Comparison of ENCODE assay signal across 9 mouse cellular contexts in genomic region chr16:45094136-45094756, GRCm38 (mm10). TPM values are rescaled to one million over a fixed set of nuclear protein-coding genes. Genes with fewer than 3 reads are reported as not detected.
DNase-seq lines count a peak whose midpoint lies in the region; ATAC-seq lines count a peak whose summit lies in the region.
"Had no signal": no experiment of that assay in that cellular context is flagged by ENCODE, and none has a peak within 500 bp of the region (broad histone marks: within the 10 kb centered on the region; RNA-seq: fewer than 3 reads in every experiment).

No protein-coding gene starts in this region.

- H3K27me3 ChIP-seq in lung, embryonic 16.5 days (ENCODE audit: control insufficient read depth, insufficient read depth, low read depth, low read length): no peaks in the 10 kb centered on the region
- H3K27me3 ChIP-seq in forebrain, embryonic 16.5 days (replicated peaks; ENCODE audit: control insufficient read depth, insufficient read depth, low read length): no peaks in the 10 kb centered on the region
- no peaks in the 10 kb centered on the region for H3K27me3 ChIP-seq in limb, embryonic 10.5 days (ENCODE audit: low read depth, poor library complexity, severe bottlenecking)
- H3K27me3 ChIP-seq in neural tube, embryonic 13.5 days: no peaks in the 10 kb centered on the region

- peak overlapping the region; percentile 55 for H3K4me3 ChIP-seq in lung, embryonic 16.5 days (ENCODE audit: low read length)
- peak overlapping the region; percentile 40 for H3K4me3 ChIP-seq in forebrain, embryonic 16.5 days (replicated peaks; ENCODE audit: low read length)
- H3K4me3 ChIP-seq in limb, embryonic 10.5 days: peak overlapping the region; percentile 59
- H3K4me3 ChIP-seq in neural tube, embryonic 13.5 days: peak overlapping the region; percentile 39

- ATAC-seq in lung, embryonic 16.5 days (ENCODE audit: low read depth): peak; percentile 21; the same call in 1 of the 2 replicates
- ATAC-seq in forebrain, embryonic 16.5 days: peak; percentile 75
- ATAC-seq in neural tube, embryonic 13.5 days (ENCODE audit: low read depth): peak; percentile 65
- ATAC-seq in inflammation-experienced regulatory T-cells, adult 6 months: no peak

- WGBS in lung, embryonic 16.5 days: 2% methylated on average over 9 of the region's 9 CpGs
- WGBS in forebrain, embryonic 16.5 days: 5% methylated on average over 9 of the region's 9 CpGs
- WGBS in limb, embryonic 10.5 days: 3% methylated on average over 9 of the region's 9 CpGs
- 7% methylated on average over 9 of the region's 9 CpGs for WGBS in neural tube, embryonic 13.5 days

- DNase-seq in lung, postnatal 36 days: no peak
- peak; percentile 62 for DNase-seq in limb, embryonic 10.5 days (ENCODE audit: low spot score)
- DNase-seq in thymus, postnatal 25 days: no peak
- DNase-seq in frontal cortex, postnatal 36 days (ENCODE audit: low spot score in 2 of 2): no peak

- H3K4me2 ChIP-seq in lung, embryonic 16.5 days (ENCODE audit: low read depth, low read length): peak overlapping the region; percentile 80
- H3K4me2 ChIP-seq in forebrain, embryonic 16.5 days (ENCODE audit: low read length): peak overlapping the region; percentile 59
- H3K4me2 ChIP-seq in neural tube, embryonic 13.5 days: peak overlapping the region; percentile 60

- H3K36me3 ChIP-seq in lung, embryonic 16.5 days (ENCODE audit: control insufficient read depth, insufficient read depth, low read length): no peaks in the 10 kb centered on the region
- no peaks in the 10 kb centered on the region for H3K36me3 ChIP-seq in forebrain, embryonic 16.5 days (ENCODE audit: control insufficient read depth, insufficient read depth)
- peaks cover 6% of the 10 kb centered on the region; the same call in 1 of the 2 replicates for H3K36me3 ChIP-seq in limb, embryonic 10.5 days
- no peaks in the 10 kb centered on the region for H3K36me3 ChIP-seq in neural tube, embryonic 13.5 days

- H3K9me3 ChIP-seq in lung, embryonic 16.5 days (ENCODE audit: control insufficient read depth, low read length): no peaks in the 10 kb centered on the region
- H3K9me3 ChIP-seq in forebrain, embryonic 16.5 days (ENCODE audit: control insufficient read depth, low read length): no peaks in the 10 kb centered on the region
- H3K9me3 ChIP-seq in limb, embryonic 10.5 days (replicated peaks): no peaks in the 10 kb centered on the region
- no peaks in the 10 kb centered on the region for H3K9me3 ChIP-seq in neural tube, embryonic 13.5 days

- H3K9ac ChIP-seq in lung, embryonic 16.5 days (ENCODE audit: low read length): peak overlapping the region; percentile 77
- peak overlapping the region; percentile 61 for H3K9ac ChIP-seq in forebrain, embryonic 16.5 days (replicated peaks; ENCODE audit: low read depth, low read length)
- peak overlapping the region; percentile 70 for H3K9ac ChIP-seq in neural tube, embryonic 13.5 days

- H3K4me1 ChIP-seq in lung, embryonic 16.5 days (replicated peaks; ENCODE audit: control insufficient read depth, insufficient read depth, low read length): peaks cover 8% of the 10 kb centered on the region
- H3K4me1 ChIP-seq in forebrain, embryonic 16.5 days (replicated peaks; ENCODE audit: control insufficient read depth, insufficient read depth, low read length): peaks cover 19% of the 10 kb centered on the region
- H3K4me1 ChIP-seq in limb, embryonic 10.5 days: peaks cover 50% of the 10 kb centered on the region
- peaks cover 38% of the 10 kb centered on the region for H3K4me1 ChIP-seq in neural tube, embryonic 13.5 days (replicated peaks)

- H3K27ac ChIP-seq in lung, embryonic 16.5 days (ENCODE audit: low read length): peak overlapping the region; percentile 78
- peak overlapping the region; percentile 47; the same call in 1 of the 2 replicates for H3K27ac ChIP-seq in forebrain, embryonic 16.5 days (ENCODE audit: low read length)
- peak overlapping the region; percentile 84 for H3K27ac ChIP-seq in limb, embryonic 10.5 days
- H3K27ac ChIP-seq in neural tube, embryonic 13.5 days (replicated peaks): peak overlapping the region; percentile 61
- H3K27ac ChIP-seq: macrophage had no signal

RNA-seq across cellular contexts. Expression of gene Ccdc80, which starts 1.0 kb away (rescaled TPM):
- 66.5 and 76.3 TPM in 2 replicates for polyA plus RNA-seq in lung, embryonic 16.5 days (2015; fragmentation: Nextera tagmentation; extraction: Ambion mirVana)
- polyA plus RNA-seq in forebrain, embryonic 16.5 days (2015; fragmentation: Nextera tagmentation; extraction: Ambion mirVana): 19.6 and 32.8 TPM in 2 replicates
- polyA plus RNA-seq in limb, embryonic 10.5 days (2016; fragmentation: Nextera tagmentation; extraction: Ambion mirVana): 24.4 and 35.8 TPM in 2 replicates
- 22.8 and 23.4 TPM in 2 replicates for polyA plus RNA-seq in neural tube, embryonic 13.5 days (2015; fragmentation: Nextera tagmentation; extraction: Ambion mirVana)
- 1 to 10 TPM; 1.1 to 2.0 (median 1.9) TPM for polyA plus RNA-seq in inflammation-experienced regulatory T-cells, adult 6 months (2017; shearing (Covaris generic))
